Mouse (Mus musculus) liver, embryonic 14 days (tissue): ENCODE results near the gene Nol8. TPM values are rescaled to one million over a fixed set of nuclear protein-coding genes. Genes with fewer than 3 reads are reported as not detected.

Experiments
- polyA plus RNA-seq: library from polyadenylated mRNA; depleted of rRNA; stranded (reverse); fragments of >200 nt; gene quantifications from 2 replicates; pipeline ENCODE4 v1.2.3, GENCODE M21; 2012; rRNA removed

Nol8 gene
- 6.2 and 6.3 TPM in 2 replicates for polyA plus RNA-seq

GRCm38 (mm10) chr13:49652481-49653179 is at the start of gene Nol8, which contains the start of gene Cenpp:
Nol8 (plus strand) TSS chr13:49653078.
Cenpp (minus strand) TSS chr13:49652785.

GRCm38 (mm10) chr13:49607714-49608113 is 45.2 kb upstream of the Nol8 start, which contains the start of gene Ogn:
Ogn (plus strand) TSS chr13:49608046.

GRCm38 (mm10) chr13:49681351-49682232 is 28.7 kb downstream of the Nol8 start, which contains the start of gene Iars:
Iars (plus strand) TSS chr13:49682100.

Other genes with a start within 250 kb of the Nol8 start
- gene Ippk, start 231.8 kb upstream of the Nol8 start, polyA plus RNA-seq, result 3.4 and 4.4 TPM in 2 replicates
- gene Tes3-ps, start 159.8 kb upstream of the Nol8 start, polyA plus RNA-seq, result 0.11 and 0.14 TPM in 2 replicates
- gene Ecm2, start 148.3 kb upstream of the Nol8 start, polyA plus RNA-seq, result 0.16 and 0.18 TPM in 2 replicates
- 0.07 and 1.0 TPM in 2 replicates for gene Aspn, start 108.6 kb upstream of the Nol8 start, polyA plus RNA-seq
- gene Omd, start 70.6 kb upstream of the Nol8 start, polyA plus RNA-seq, result not detected in 2 replicates
- 0.50 and 1.5 TPM in 2 replicates for gene Ogn, start 45.0 kb upstream of the Nol8 start, polyA plus RNA-seq
- 10.9 and 13.0 TPM in 2 replicates for gene Cenpp, start 293 bp upstream of the Nol8 start, polyA plus RNA-seq
- 38.1 and 38.5 TPM in 2 replicates for gene Iars, start 29.0 kb downstream of the Nol8 start, polyA plus RNA-seq
- not detected in 2 replicates for gene Gm30302, start 145.9 kb downstream of the Nol8 start, polyA plus RNA-seq